ENCODE assay signal across 8 mouse cellular contexts in the genomic region with DNA sequence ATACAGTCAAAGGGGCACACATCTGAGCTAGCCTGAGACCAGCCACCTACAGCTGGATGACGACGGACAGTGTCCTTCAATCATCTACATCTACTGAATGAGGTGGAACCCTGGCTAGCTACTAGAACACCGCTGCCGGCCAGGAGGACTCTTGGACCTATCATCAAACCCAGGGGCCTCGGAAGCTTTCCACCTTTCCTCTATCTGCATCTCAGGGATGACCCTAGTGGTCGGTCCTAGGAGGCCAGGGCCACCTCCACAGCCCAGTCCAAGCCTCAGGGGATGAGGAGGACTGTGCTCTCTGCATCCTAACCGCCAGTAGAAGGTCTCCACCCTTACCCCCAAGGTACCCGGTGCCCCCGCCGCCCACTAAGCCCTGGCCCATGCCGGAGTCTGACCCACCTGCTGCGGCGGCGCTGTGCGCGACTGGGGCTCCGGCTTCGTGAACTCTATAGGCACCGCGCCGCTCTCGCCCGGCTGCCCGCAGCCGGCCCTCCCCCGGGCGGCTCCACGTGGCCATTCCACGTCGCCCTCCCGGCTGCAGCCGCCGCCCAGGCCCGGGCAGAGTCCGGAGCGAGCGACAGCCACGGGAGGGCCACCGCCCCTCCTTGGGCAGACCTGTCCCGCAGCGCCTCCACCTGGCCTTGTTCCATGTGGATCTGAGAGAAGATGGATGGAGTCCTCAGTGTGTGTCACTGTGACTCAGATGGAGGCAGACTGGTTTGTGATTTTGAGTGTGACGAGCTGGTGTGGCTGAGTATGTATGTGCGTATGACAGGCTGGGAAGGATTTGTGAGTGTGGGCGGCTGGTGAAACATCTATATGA. TPM values are rescaled to one million over a fixed set of nuclear protein-coding genes. Genes with fewer than 3 reads are reported as not detected.
DNase-seq lines count a peak whose midpoint lies in the region; ATAC-seq lines count a peak whose summit lies in the region.

Cgref1 (minus strand) TSS at position 636 of the 826 bp plus-strand sequence.

- no peak for ATAC-seq in erythroblast, adult 5-6 weeks (replicated peaks; ENCODE audit: low FRiP score, poor library complexity, severe bottlenecking)
- ATAC-seq in intestine, embryonic 16.5 days: peak; percentile 77
- ATAC-seq in megakaryocyte progenitor cell, adult 5-6 weeks (replicated peaks; ENCODE audit: poor library complexity): peak; percentile 21

- H3K9me3 ChIP-seq in erythroblast, embryonic 14.5 days (ENCODE audit: control insufficient read depth, low read length): no peaks in the 10 kb centered on the region
- no peaks in the 10 kb centered on the region for H3K9me3 ChIP-seq in intestine, embryonic 16.5 days (ENCODE audit: control insufficient read depth, low read length)

- peak within 1 kb of the TSS; percentile 90 for H3K4me2 ChIP-seq in intestine, embryonic 16.5 days (ENCODE audit: low read depth, low read length)

- WGBS in intestine, embryonic 16.5 days: 6% methylated on average over 44 of the region's 44 CpGs

- peak within 1 kb of the TSS; percentile 38 for H3K4me3 ChIP-seq in erythroblast, embryonic 14.5 days (replicated peaks)
- peak within 1 kb of the TSS; percentile 55 for H3K4me3 ChIP-seq in intestine, embryonic 16.5 days (ENCODE audit: low read length)

- H3K27ac ChIP-seq in intestine, embryonic 16.5 days (ENCODE audit: low read length): peak within 1 kb of the TSS; percentile 82

- H3K36me3 ChIP-seq in erythroblast, embryonic 14.5 days (ENCODE audit: control insufficient read depth): no peaks in the 10 kb centered on the region
- H3K36me3 ChIP-seq in intestine, embryonic 16.5 days (ENCODE audit: control insufficient read depth, insufficient read depth, low read length): no peaks in the 10 kb centered on the region

- intact Hi-C loops in left cerebral cortex, postnatal 14 days (cut with DNase I): no loop called here

- H3K27me3 ChIP-seq in erythroblast, embryonic 14.5 days (ENCODE audit: control insufficient read depth): peaks cover 39% of the 10 kb centered on the region
- H3K27me3 ChIP-seq in intestine, embryonic 16.5 days (replicated peaks; ENCODE audit: control insufficient read depth, insufficient read depth, low read length): no peaks in the 10 kb centered on the region

- peak within 1 kb of the TSS; percentile 76 for H3K9ac ChIP-seq in intestine, embryonic 16.5 days (ENCODE audit: low read depth, low read length)

- DNase-seq in cerebellum, postnatal 10 days: peak; percentile 82 to 83
- peak; percentile 57 for DNase-seq in gastrocnemius, adult 18-20 months (ENCODE audit: low spot score)
- peak; percentile 79 to 90 for DNase-seq in left cerebral cortex, postnatal 14 days (ENCODE audit: low spot score in 2 of 2)
- DNase-seq in skeletal muscle tissue, adult 2 months (ENCODE audit: low read depth, low spot score): peak; percentile 36

- H3K4me1 ChIP-seq in erythroblast, embryonic 14.5 days (ENCODE audit: control insufficient read depth): peaks cover 20% of the 10 kb centered on the region
- H3K4me1 ChIP-seq in intestine, embryonic 16.5 days (ENCODE audit: control insufficient read depth, insufficient read depth, low read length): peaks cover 16% of the 10 kb centered on the region

RNA-seq across cellular contexts. Expression of gene Cgref1, which starts in this region (rescaled TPM):
- polyA plus RNA-seq in erythroblast, embryonic 14.5 days (2012): not detected in 2 replicates
- total RNA-seq in erythroblast, adult 5-6 weeks (2015; ENCODE audit: low replicate concordance): not detected in 2 replicates
- total RNA-seq in erythroblast, adult 5-6 weeks (2017; ENCODE audit: low replicate concordance): not detected in 2 replicates
- 1 to 10 TPM; 3.0 to 3.9 TPM for total RNA-seq in gastrocnemius, adult 18-20 months (2021)
- 67.0 and 88.7 TPM in 2 replicates for polyA plus RNA-seq in intestine, embryonic 16.5 days (2015; fragmentation: Nextera tagmentation; extraction: Ambion mirVana)
- 10 to 100 TPM; 33.2 to 35.3 TPM for total RNA-seq in left cerebral cortex, postnatal 14 days (2021)
- not detected in 2 replicates for total RNA-seq in megakaryocyte progenitor cell, adult 5-6 weeks (2015)
- total RNA-seq in megakaryocyte progenitor cell, adult 5-6 weeks (2017): 1.7 TPM in 1 of 2 replicates, not detected in the other

Comparison
In these comparisons a context has a peak if more than half of its experiments do, and no peak if none do; other contexts are left out.
1. RNA of gene Cgref1 (total RNA-seq): 33.2 to 35.3 TPM in left cerebral cortex, postnatal 14 days; 3.0 to 3.9 TPM in gastrocnemius, adult 18-20 months, 1.7 TPM in megakaryocyte progenitor cell, adult 5-6 weeks and not detected in erythroblast, adult 5-6 weeks; every median in the first group is over 4 times any median in the second.
2. RNA of gene Cgref1 (polyA plus RNA-seq): 67.0 to 88.7 TPM in intestine, embryonic 16.5 days; not detected in erythroblast, embryonic 14.5 days; every median in the first group is over 10 times any median in the second.
3. Peak in every context shown above with its lines, with median percentiles within 50 percentile points of each other: DNase-seq.